Mouse (Mus musculus): ENCODE measurements around the gene Ppat.

The Ppat gene

GRCm38 (mm10) chr5:76884107-76884506 is 67.3 kb downstream of the Ppat start:
- DNase-seq (ENCODE audit: low read depth in 2 of 2, low spot score in 2 of 2): no peak

- no peak for DNase-seq (ENCODE audit: low read depth in 2 of 2, low spot score in 2 of 2)
Measured at GRCm38 (mm10) chr5:76876106-76876758, 75.1 kb downstream of the Ppat start.

DNA sequence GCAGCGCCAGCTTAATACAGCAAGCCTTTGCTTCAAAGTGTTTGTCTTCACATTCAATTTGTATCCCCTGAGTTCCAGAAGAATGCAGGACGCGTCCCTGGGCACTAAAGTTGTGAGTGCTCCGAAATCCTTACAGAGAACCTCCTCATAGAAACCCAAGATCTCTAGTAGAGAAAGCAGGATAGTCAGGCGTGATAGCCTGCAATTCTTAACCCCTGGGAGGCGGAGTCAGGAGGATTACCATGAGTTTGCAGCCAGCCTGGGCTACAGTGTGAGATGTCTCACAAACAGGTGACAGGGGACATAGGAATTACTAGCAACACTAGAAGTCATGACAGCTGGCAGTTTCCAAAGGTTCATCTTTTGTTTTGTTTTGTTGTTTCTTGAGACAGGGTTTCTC is 81.8 kb downstream of the Ppat start:
- no peak for DNase-seq (ENCODE audit: low read depth in 2 of 2, low spot score in 2 of 2)

GRCm38 (mm10) chr5:76868693-76869286 is 82.6 kb downstream of the Ppat start:
- DNase-seq (ENCODE audit: low read depth in 2 of 2, low spot score in 2 of 2): peak; percentile 8 to 20

GRCm38 (mm10) chr5:76866819-76867218 is 84.6 kb downstream of the Ppat start:
- no peak for DNase-seq (ENCODE audit: low read depth in 2 of 2, low spot score in 2 of 2)

Data from CD8-positive naive resting alpha-beta T cell, adult 2 months (primary cell).